Mouse (Mus musculus) layer of hippocampus, postnatal 25 days (tissue): ENCODE measurements around the gene Zfp740. TPM values are rescaled to one million over a fixed set of nuclear protein-coding genes. Genes with fewer than 3 reads are reported as not detected.
A peak's percentile ranks its signal among the peaks of the same experiment; 100 is the strongest.
"Not testable (repeated sequence)": the region's sequence is repeated elsewhere in the genome, so short reads cannot be mapped to it uniquely, and the experiment has no call there.

Experiments used
- DNase-seq, 2 experiments: peaks; one replicate each; pipeline ENCODE4 v3.0.0; 2022; ENCODE audit warnings: mixed read lengths in 2 of 2, low spot score in 1 of 2; ENCODE audit errors: extremely low spot score in 1 of 2
- total RNA-seq, 2 experiments: library from RNA; stranded (reverse); gene quantifications; 2 replicates each; pipeline ENCODE4 v1.2.3; 2021

Gene Zfp740
- total RNA-seq, 2 experiments from 2014 or later, result 66.6 to 70.2 TPM

GRCm38 (mm10) chr15:102224186-102224991 is 21.3 kb downstream of the Zfp740 start:
- peak; percentile 72 to 82 for DNase-seq

GRCm38 (mm10) chr15:102224992-102225617 is 22.1 kb downstream of the Zfp740 start:
- no peak for DNase-seq

GRCm38 (mm10) chr15:102225619-102226018 is 22.6 kb downstream of the Zfp740 start:
- not testable (repeated sequence) for DNase-seq

DNA sequence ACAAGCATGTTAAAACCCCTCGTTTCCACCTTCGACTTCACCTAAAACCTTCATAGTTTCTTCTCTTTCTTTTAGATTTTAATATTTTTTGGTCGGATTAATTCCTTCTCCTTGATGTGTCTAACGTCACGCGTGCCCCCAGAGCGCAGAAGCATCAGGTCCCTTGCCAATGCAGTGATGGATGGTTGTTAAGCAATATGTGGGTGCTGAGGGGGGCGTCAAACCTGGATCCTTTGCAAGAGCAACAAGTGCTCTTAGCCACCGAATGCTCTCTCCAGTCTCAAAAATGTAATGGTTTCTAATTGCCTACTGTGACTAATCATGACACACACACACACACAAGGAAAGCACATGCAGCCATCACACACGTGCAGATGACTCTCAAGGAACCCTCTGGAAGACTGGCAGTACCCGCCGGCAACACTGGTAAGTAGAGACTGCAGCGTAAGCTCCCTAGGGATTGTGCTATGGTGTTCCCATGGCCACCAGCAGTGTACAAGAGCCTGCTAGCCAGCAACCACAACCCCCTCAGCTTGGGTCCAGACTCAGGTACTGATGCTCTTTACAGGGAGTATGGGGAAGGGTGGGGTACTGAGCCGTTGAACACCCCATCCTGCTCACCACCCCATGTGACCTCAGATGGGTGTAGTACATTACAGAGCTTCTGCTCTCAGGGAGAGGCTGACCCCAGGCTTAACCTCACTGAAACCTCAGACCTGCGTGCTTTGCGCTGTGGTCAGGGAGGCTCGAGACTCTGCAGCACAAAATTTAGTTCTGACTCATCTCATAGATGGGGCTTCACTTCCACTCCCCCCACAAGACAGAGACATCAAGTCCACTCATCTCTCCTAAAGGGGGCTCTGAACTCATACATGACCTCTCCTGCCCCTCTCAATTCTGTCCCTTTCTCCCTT is 27.6 kb downstream of the Zfp740 start:
- no peak for DNase-seq

- no peak for DNase-seq
Observed at GRCm38 (mm10) chr15:102231748-102232147, 28.7 kb downstream of the Zfp740 start, which contains the start of gene Itgb7. TSS of gene Itgb7 (minus strand) at chr15:102231944.

DNA sequence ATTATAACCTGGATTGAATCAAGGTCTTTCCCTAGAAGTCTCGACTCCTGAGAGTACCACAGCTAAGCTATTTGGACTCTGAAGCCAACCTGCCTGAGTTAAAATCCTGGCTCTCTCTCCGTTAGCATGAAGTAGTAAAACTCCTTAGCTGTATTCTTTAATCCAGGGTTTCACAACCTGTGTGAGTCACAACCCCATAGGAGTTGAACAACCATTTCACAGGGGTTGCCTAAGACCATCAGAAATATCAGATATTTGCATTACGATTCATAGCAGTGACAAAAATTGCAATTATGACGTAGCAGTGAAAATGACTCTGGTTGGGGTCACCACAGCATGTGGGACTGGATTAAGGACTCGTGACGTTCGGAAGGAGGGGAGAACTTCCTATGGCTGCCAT is 29.7 kb downstream of the Zfp740 start:
- DNase-seq, result no peak

- no peak for DNase-seq
Observed at GRCm38 (mm10) chr15:102233896-102234295, 30.8 kb downstream of the Zfp740 start.

DNA sequence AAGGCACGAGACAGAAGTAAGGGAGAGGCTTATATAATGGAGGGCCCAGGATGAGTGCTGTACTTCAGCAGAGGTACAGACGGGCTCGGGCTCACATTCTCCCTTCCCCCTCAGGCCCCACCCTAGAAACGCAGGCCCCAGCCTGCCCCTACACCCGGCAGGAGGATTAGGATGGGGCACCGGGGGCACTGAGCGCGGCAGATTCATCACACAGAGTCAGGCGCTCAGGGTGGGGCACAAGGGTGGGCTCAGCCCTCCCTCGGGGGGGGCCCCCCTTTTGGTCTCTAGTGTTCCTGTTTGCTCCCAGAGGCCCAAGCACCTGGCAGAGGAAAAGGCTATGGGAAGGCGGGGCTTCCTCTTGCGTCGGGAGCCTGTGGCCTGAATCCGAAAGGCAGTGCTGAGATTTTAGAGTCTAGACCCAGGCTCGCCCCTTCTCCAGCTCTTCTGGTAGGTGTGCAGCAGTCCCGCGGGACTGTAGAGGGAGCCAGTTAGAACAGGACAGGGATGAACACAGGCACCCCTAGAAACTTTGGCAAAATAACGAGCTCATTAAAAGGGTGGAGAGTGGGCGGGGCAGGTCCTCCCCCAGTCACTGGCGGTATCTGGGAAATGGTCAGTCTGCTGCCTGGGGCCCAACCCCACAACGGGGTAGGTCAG is 32.5 kb downstream of the Zfp740 start:
- no peak for DNase-seq

DNA sequence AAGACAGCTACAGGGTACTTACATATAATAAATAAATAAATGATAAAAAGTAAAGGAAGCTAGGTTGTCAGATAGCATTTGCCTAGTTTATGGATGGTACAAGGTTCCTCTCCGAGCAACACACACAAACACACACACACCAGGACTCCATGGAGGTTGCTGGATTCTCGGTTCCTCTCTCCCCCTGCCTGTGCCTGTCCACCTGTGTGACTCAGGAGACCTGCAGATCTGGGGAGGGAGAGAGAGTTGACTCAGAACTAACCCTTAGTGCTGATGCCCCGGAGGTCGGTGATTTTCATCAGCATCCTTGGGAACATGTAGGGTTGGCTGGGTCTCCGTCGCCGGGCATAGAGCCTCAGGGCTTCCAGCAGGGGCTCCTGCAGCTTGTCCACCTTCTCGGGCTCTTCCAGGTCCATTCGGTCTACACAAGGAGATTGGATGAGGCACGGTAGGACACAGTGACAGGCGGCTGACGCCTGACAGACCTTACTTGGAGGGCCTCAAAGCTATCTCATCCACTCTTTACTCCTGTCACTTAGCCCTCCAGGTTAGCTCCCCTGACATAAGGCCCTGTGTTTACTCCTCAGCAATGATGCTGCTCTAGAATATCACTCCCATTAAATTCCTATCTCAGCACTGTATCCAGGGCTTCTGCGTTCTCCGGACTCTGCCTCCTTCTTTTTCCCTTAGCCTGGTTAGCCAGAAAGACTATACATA is 35.7 kb downstream of the Zfp740 start:
- no peak for DNase-seq

GRCm38 (mm10) chr15:102239260-102239590 is 36.2 kb downstream of the Zfp740 start:
- peak; percentile 75 to 90 for DNase-seq

DNA sequence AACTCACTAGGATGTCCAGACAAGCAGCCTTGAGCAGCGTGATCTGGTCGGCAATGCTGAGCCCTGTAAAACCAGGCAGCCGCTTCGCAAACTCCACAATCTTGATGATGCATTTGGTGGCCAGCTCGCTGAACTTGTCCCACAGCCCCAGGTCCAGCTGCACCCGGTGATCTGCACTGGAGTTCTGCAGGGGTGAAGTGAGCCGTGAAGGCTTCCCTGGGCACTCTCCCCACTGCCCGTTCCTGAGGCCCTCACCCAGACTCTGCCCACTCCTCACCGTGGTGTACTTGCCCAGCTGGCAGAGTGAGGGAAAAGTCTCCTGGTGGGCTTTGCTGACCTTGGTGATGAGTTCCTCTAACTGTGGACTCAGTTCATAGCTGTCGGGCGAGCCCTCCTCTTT is 36.8 kb downstream of the Zfp740 start:
- DNase-seq, result no peak

DNA sequence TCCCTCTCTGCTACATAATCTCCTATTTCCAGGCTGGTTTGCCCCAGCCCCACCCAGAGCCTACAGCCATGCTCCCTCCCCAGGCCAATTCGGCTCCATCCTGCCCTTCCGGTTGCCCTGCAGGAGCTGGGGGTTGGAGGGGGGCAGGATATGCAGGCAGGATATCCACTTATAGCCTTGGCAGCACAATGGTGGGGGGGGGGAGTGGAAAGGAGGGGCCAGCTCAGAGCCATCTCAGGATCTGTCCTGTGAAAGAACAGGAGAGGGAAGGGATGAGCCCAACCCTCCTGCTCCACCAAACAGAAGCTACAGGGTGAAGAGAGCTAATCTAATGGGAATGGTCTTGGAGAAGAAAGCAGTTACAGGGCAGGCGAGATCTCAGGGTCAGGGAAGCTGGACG is 37.6 kb downstream of the Zfp740 start:
- no peak for DNase-seq

GRCm38 (mm10) chr15:102242404-102243228 is 39.6 kb downstream of the Zfp740 start:
- no peak for DNase-seq

GRCm38 (mm10) chr15:102243229-102244190 is 40.5 kb downstream of the Zfp740 start:
- DNase-seq, result no peak

DNA sequence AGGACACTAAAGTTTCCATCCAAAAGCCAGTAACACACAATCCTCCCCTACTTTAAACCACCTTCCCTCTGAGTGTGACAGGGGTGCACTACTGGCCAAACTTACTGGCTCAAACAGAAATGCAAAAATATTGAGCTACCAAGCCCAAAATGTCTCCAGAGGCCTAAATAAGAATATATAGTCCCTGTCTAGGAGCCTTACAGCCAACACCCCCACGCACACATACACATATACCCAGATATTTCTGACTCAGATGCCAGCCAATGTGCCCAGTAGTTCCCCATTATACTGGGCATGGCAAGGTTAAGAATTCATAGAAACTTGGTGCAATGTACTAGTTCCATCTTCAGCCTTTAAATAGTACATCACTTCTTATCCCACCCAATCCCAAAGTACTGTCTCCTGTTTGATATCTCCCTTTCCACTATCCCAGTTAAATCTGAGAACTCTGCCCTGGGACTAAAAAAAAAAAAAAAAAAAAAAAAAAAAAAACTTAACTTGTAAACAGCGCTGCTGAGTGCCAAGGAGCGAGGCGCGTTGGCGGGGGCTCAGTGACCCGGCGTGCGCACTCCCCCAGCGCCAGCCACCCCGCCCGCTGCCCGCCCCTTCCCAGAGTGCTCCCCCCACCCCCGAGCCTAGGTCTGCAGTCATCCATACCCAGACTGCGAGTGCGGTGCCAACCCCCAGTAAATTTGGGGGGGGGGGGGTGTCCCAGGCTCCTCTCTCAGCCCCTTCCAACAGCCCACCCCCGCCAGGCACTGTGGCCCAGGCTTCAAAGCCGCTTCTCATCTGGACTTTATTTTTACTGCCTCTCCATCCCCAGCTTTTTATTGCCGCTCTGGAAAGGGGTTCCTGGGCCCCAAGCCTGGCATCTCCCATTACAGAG is 41.5 kb downstream of the Zfp740 start:
- DNase-seq, result no peak

DNA sequence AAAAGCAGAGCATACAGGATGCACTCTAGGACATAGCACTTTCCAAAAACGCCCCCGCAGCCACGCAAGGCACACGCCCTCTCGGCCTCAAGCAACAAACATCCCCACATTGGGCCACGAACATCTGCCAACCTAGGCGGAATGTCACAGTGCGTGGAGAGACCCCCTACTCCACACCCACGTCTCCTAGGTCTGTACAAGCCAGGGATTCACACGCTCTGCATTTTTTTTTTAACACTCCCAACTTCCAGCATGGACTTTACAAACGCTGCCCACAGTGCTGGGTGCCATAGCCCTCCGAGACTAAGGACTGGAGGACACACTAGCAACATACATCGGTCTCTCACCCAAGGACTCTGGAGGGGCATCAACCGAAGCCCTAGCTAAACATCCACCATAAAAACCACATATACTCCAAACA is 42.4 kb downstream of the Zfp740 start:
- no peak for DNase-seq
